Mouse (Mus musculus) intestine, postnatal 0 days (tissue): Measurements from ENCODE around the gene Rrp8. TPM values are rescaled to one million over a fixed set of nuclear protein-coding genes. Genes with fewer than 3 reads are reported as not detected.

Experiments
- ATAC-seq: fragments of 200-750 bp; cut with Nextera tagmentation; 2 replicates; pipeline ENCODE4 v1.8.0; 2017; ENCODE audit warnings: mild to moderate bottlenecking, moderate TSS enrichment, moderate library complexity
- H3K27ac ChIP-seq: fragments of 300-500 bp; sonication (generic); 2 replicates; pipeline ENCODE4 v1.5.1; 2014; ENCODE audit warnings: mild to moderate bottlenecking, low read depth, low read length, moderate library complexity
- H3K27me3 ChIP-seq: fragments of 300-500 bp; sonication (generic); replicated peaks from 2 replicates; pipeline ENCODE4 v1.6.1; 2014; ENCODE audit warnings: low read length, mixed read lengths; ENCODE audit not compliant: control insufficient read depth, insufficient read depth
- H3K36me3 ChIP-seq: fragments of 300-500 bp; sonication (generic); 2 replicates; pipeline ENCODE4 v1.6.1; 2014; ENCODE audit warnings: mild to moderate bottlenecking, moderate library complexity; ENCODE audit not compliant: control insufficient read depth, insufficient read depth
- H3K4me1 ChIP-seq: fragments of 300-500 bp; sonication (generic); replicated peaks from 2 replicates; pipeline ENCODE4 v1.6.1; 2014; ENCODE audit warnings: antibody characterized with exemption, low read length, mixed read lengths; ENCODE audit not compliant: control insufficient read depth, insufficient read depth
- H3K4me2 ChIP-seq: fragments of 300-500 bp; sonication (generic); replicated peaks from 2 replicates; pipeline ENCODE4 v1.6.1; 2014; ENCODE audit warnings: low read depth, mild to moderate bottlenecking, moderate library complexity
- H3K4me3 ChIP-seq: fragments of 300-500 bp; sonication (generic); 2 replicates; pipeline ENCODE4 v1.5.1; 2014; ENCODE audit warnings: low read depth, low read length
- H3K9ac ChIP-seq: fragments of 300-500 bp; sonication (generic); 2 replicates; pipeline ENCODE4 v1.6.1; 2014; ENCODE audit warnings: mild to moderate bottlenecking, low read depth, low read length
- H3K9me3 ChIP-seq: fragments of 300-500 bp; sonication (generic); 2 replicates; pipeline ENCODE4 v1.6.1; 2016; ENCODE audit warnings: mixed run types; ENCODE audit not compliant: control insufficient read depth
- CTCF ChIP-seq: sonication (generic); IDR thresholded peaks from 2 replicates; pipeline ENCODE4 v1.5.1; 2016; ENCODE audit warnings: low read depth, mild to moderate bottlenecking, control low read depth, antibody characterized with exemption, moderate library complexity
- WGBS: fragments of 180-500 bp; shearing (Covaris S2); extraction: QIAGEN DNeasy Blood & Tissue Kit; methylation state at CpG from one replicate; pipeline ENCODE4 v1.1.7; 2014; 5-methylcytosine and 5-hydroxymethylcytosine counted together
- polyA plus RNA-seq: library from polyadenylated mRNA; unstranded; fragments of >200 nt; fragmentation: Nextera tagmentation; extraction: Ambion mirVana; gene quantifications from 2 replicates; pipeline ENCODE4 v1.2.1, GENCODE M21; 2015

Gene Rrp8
- 12.7 and 15.0 TPM in 2 replicates for polyA plus RNA-seq

- H3K27ac ChIP-seq, result peak within 1 kb of the TSS; percentile 87
- H3K27me3 ChIP-seq, result no peaks in the 10 kb centered on the region
- peak within 1 kb of the TSS; percentile 89 for H3K9ac ChIP-seq
- H3K4me3 ChIP-seq, result peak within 1 kb of the TSS; percentile 93
- no peak for TF ChIP-seq CTCF
- H3K36me3 ChIP-seq, result peaks cover 46% of the 10 kb centered on the region
- peak; percentile 24 for ATAC-seq
- 0% methylated on average over 30 of the region's 30 CpGs for WGBS
- H3K9me3 ChIP-seq, result no peaks in the 10 kb centered on the region
- H3K4me2 ChIP-seq, result peak within 1 kb of the TSS; percentile 92
- no peaks in the 10 kb centered on the region for H3K4me1 ChIP-seq
Observed at GRCm38 (mm10) chr7:105736911-105737521, at the start of gene Rrp8. Rrp8 (minus strand) TSS chr7:105737385.

GRCm38 (mm10) chr7:105786506-105787284, 49.5 kb upstream of the Rrp8 start:
- WGBS, result 11% methylated on average over 18 of the region's 20 CpGs

GRCm38 (mm10) chr7:105784556-105784955, 47.4 kb upstream of the Rrp8 start:
- Histone ChIP-seq H3K27me3 (peaks cover 10% of the 10 kb centered on the region; the same call in 1 of the 2 replicates), H3K9me3 (no peaks in the 10 kb centered on the region), H3K27ac (no peak overlapping the region), H3K36me3 (peaks cover 5% of the 10 kb centered on the region), H3K9ac (no peak overlapping the region), H3K4me1 (0 out of 2 replicates have a peak, but pooled peaks cover 3% of the 10 kb centered on the region), H3K4me2 (peak overlapping the region; percentile 9; the same call in 1 of the 2 replicates), H3K4me3 (no peak overlapping the region)
- 32% methylated on average over 4 of the region's 4 CpGs for WGBS
- ATAC-seq, result no peak
- TF ChIP-seq CTCF, result no peak

More at GRCm38 (mm10) chr7:105786506-105787284, 49.5 kb upstream of the Rrp8 start:
- H3K36me3 ChIP-seq, result peaks cover 3% of the 10 kb centered on the region
- peak overlapping the region; percentile 78 for H3K9ac ChIP-seq
- no peaks in the 10 kb centered on the region for H3K9me3 ChIP-seq
- peaks cover 10% of the 10 kb centered on the region; the same call in 1 of the 2 replicates for H3K27me3 ChIP-seq
- peak overlapping the region; percentile 66 for H3K27ac ChIP-seq
- no peak for TF ChIP-seq CTCF
- H3K4me1 ChIP-seq, result 0 out of 2 replicates have a peak, but pooled peaks cover 3% of the 10 kb centered on the region
- no peak for ATAC-seq
- H3K4me3 ChIP-seq, result peak overlapping the region; percentile 67
- H3K4me2 ChIP-seq, result peak overlapping the region; percentile 64

- H3K4me3 ChIP-seq, result no peak overlapping the region
- H3K4me1 ChIP-seq, result 0 out of 2 replicates have a peak, but pooled peaks cover 3% of the 10 kb centered on the region
- no peak overlapping the region for H3K9ac ChIP-seq
- H3K4me2 ChIP-seq, result no peak overlapping the region
- 55% methylated on average over 4 of the region's 4 CpGs for WGBS
- no peak for TF ChIP-seq CTCF
- no peak overlapping the region for H3K27ac ChIP-seq
- H3K27me3 ChIP-seq, result peaks cover 8% of the 10 kb centered on the region; the same call in 1 of the 2 replicates
- no peak for ATAC-seq
- H3K36me3 ChIP-seq, result peaks cover 5% of the 10 kb centered on the region
- no peaks in the 10 kb centered on the region for H3K9me3 ChIP-seq
Observed at GRCm38 (mm10) chr7:105783861-105784260, 46.7 kb upstream of the Rrp8 start.

GRCm38 (mm10) chr7:105778553-105779265, 41.5 kb upstream of the Rrp8 start:
- TF ChIP-seq CTCF, result no peak
- no peaks in the 10 kb centered on the region for H3K27me3 ChIP-seq
- peaks cover 5% of the 10 kb centered on the region for H3K36me3 ChIP-seq
- H3K27ac ChIP-seq, result peak overlapping the region; percentile 76
- peak; percentile 41 for ATAC-seq
- no peak overlapping the region for H3K4me3 ChIP-seq
- peak overlapping the region; percentile 32 for H3K4me2 ChIP-seq
- H3K9ac ChIP-seq, result no peak overlapping the region; the same call in 1 of the 2 replicates
- H3K9me3 ChIP-seq, result no peaks in the 10 kb centered on the region
- 35% methylated on average over 4 of the region's 4 CpGs for WGBS
- H3K4me1 ChIP-seq, result no peaks in the 10 kb centered on the region
